In the genomic region with DNA sequence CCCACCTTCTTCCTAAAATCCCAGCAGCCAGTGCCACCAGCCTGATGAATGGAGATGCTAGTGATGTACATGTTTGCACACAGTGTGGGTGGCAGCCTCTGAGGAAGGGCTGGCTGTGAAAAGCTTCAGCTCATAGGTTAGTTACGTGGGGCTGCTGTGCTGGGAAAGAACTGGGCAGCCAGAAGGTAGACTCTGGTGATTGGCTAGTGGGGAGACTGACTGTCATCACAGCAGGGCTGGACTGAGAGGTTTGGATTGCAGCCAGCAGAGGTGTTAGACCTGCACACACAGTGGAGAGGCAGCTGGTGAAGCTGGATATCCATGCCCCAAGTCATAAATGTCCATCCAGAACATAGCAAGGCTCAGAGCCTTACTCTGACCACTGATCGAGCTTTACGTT, we compare ENCODE assay signal across 12 mouse cellular contexts. TPM values are rescaled to one million over a fixed set of nuclear protein-coding genes. Genes with fewer than 3 reads are reported as not detected.
DNase-seq lines count a peak whose midpoint lies in the region; ATAC-seq and TF ChIP-seq lines count a peak whose summit lies in the region.
"Had no signal": no experiment of that assay in that cellular context is flagged by ENCODE, and none has a peak within 500 bp of the region (broad histone marks: within the 10 kb centered on the region; RNA-seq: fewer than 3 reads in every experiment).

No protein-coding gene starts in this region.

- TF ChIP-seq EP300 in stomach, postnatal 0 days (optimal IDR thresholded peaks at IDR 0.05): no peak

- DNase-seq in stomach, postnatal 0 days (ENCODE audit: low spot score): peak; percentile 46
- no peak for DNase-seq in embryo, embryonic 11 days
- DNase-seq: cerebellum, postnatal 36 days; gastrocnemius, postnatal 14 days; thymus, postnatal 4 days had no signal

- H3K4me3 ChIP-seq in intestine, embryonic 16.5 days (ENCODE audit: low read length): no peak overlapping the region
- no peak overlapping the region for H3K4me3 ChIP-seq in intestine, postnatal 0 days (ENCODE audit: low read depth, low read length)
- no peak overlapping the region for H3K4me3 ChIP-seq in midbrain, embryonic 13.5 days (replicated peaks)
- no peak overlapping the region for H3K4me3 ChIP-seq in midbrain, embryonic 16.5 days (ENCODE audit: low read depth, low read length)
- no peak overlapping the region for H3K4me3 ChIP-seq in heart, embryonic 16.5 days (ENCODE audit: low read length)
- H3K4me3 ChIP-seq in stomach, postnatal 0 days (ENCODE audit: low read depth, low read length): no peak overlapping the region
- H3K4me3 ChIP-seq: erythroblast, embryonic 14.5 days had no signal

- H3K27ac ChIP-seq in intestine, embryonic 16.5 days (ENCODE audit: low read length): no peak overlapping the region
- H3K27ac ChIP-seq in intestine, postnatal 0 days (ENCODE audit: low read depth, low read length): no peak overlapping the region
- peak overlapping the region; percentile 1; the same call in 1 of the 2 replicates for H3K27ac ChIP-seq in midbrain, embryonic 13.5 days
- H3K27ac ChIP-seq in midbrain, embryonic 16.5 days (ENCODE audit: low read length): no peak overlapping the region
- H3K27ac ChIP-seq in heart, embryonic 16.5 days (ENCODE audit: low read length): peak overlapping the region; percentile 21
- H3K27ac ChIP-seq in stomach, postnatal 0 days (replicated peaks): no peak overlapping the region
- H3K27ac ChIP-seq: macrophage had no signal

- no peak for TF ChIP-seq CTCF in intestine, postnatal 0 days (IDR thresholded peaks at IDR 0.05; ENCODE audit: low read depth)
- TF ChIP-seq CTCF in stomach, postnatal 0 days (IDR thresholded peaks at IDR 0.05; ENCODE audit: low read depth): no peak

- 66% methylated on average over 3 of the region's 3 CpGs for WGBS in intestine, embryonic 16.5 days
- 67% methylated on average over 3 of the region's 3 CpGs for WGBS in intestine, postnatal 0 days
- 83% methylated on average over 3 of the region's 3 CpGs for WGBS in midbrain, embryonic 13.5 days
- 79% methylated on average over 3 of the region's 3 CpGs for WGBS in midbrain, embryonic 16.5 days
- WGBS in heart, embryonic 16.5 days: 39% methylated on average over 3 of the region's 3 CpGs
- WGBS in stomach, postnatal 0 days: 70% methylated on average over 3 of the region's 3 CpGs

- no peaks in the 10 kb centered on the region for H3K27me3 ChIP-seq in intestine, embryonic 16.5 days (replicated peaks; ENCODE audit: control insufficient read depth, insufficient read depth, low read length)
- H3K27me3 ChIP-seq in intestine, postnatal 0 days (replicated peaks; ENCODE audit: control insufficient read depth, insufficient read depth, low read length): no peaks in the 10 kb centered on the region
- H3K27me3 ChIP-seq in midbrain, embryonic 13.5 days: no peaks in the 10 kb centered on the region
- no peaks in the 10 kb centered on the region for H3K27me3 ChIP-seq in midbrain, embryonic 16.5 days (ENCODE audit: control insufficient read depth, insufficient read depth, low read depth, low read length)
- no peaks in the 10 kb centered on the region for H3K27me3 ChIP-seq in heart, embryonic 16.5 days (ENCODE audit: control insufficient read depth, insufficient read depth, low read length)
- no peaks in the 10 kb centered on the region for H3K27me3 ChIP-seq in stomach, postnatal 0 days (ENCODE audit: control insufficient read depth, insufficient read depth, low read length)

- H3K9ac ChIP-seq in intestine, embryonic 16.5 days (ENCODE audit: low read depth, low read length): no peak overlapping the region
- H3K9ac ChIP-seq in intestine, postnatal 0 days (ENCODE audit: low read depth, low read length): no peak overlapping the region
- H3K9ac ChIP-seq in midbrain, embryonic 13.5 days (replicated peaks): no peak overlapping the region
- no peak overlapping the region for H3K9ac ChIP-seq in midbrain, embryonic 16.5 days (ENCODE audit: low read depth, low read length)
- no peak overlapping the region; the same call in 1 of the 2 replicates for H3K9ac ChIP-seq in heart, embryonic 16.5 days (ENCODE audit: low read length)
- no peak overlapping the region for H3K9ac ChIP-seq in stomach, postnatal 0 days (ENCODE audit: low read length)

- no peak overlapping the region for H3K4me2 ChIP-seq in intestine, embryonic 16.5 days (ENCODE audit: low read depth, low read length)
- H3K4me2 ChIP-seq in intestine, postnatal 0 days (replicated peaks; ENCODE audit: low read depth): no peak overlapping the region
- H3K4me2 ChIP-seq in midbrain, embryonic 13.5 days (replicated peaks): no peak overlapping the region
- H3K4me2 ChIP-seq in midbrain, embryonic 16.5 days (ENCODE audit: low read length): no peak overlapping the region
- peak overlapping the region; percentile 41 for H3K4me2 ChIP-seq in heart, embryonic 16.5 days (ENCODE audit: low read depth, low read length)
- H3K4me2 ChIP-seq in stomach, postnatal 0 days (replicated peaks; ENCODE audit: low read depth): no peak overlapping the region

- H3K4me1 ChIP-seq in intestine, embryonic 16.5 days (ENCODE audit: control insufficient read depth, insufficient read depth, low read length): peaks cover 7% of the 10 kb centered on the region; the same call in 1 of the 2 replicates
- H3K4me1 ChIP-seq in intestine, postnatal 0 days (replicated peaks; ENCODE audit: control insufficient read depth, insufficient read depth, low read length): no peaks in the 10 kb centered on the region
- H3K4me1 ChIP-seq in midbrain, embryonic 13.5 days (replicated peaks): peaks cover 33% of the 10 kb centered on the region
- peaks cover 5% of the 10 kb centered on the region; the same call in 1 of the 2 replicates for H3K4me1 ChIP-seq in midbrain, embryonic 16.5 days (ENCODE audit: control insufficient read depth, insufficient read depth, low read length)
- peaks cover 39% of the 10 kb centered on the region for H3K4me1 ChIP-seq in heart, embryonic 16.5 days (ENCODE audit: control insufficient read depth, insufficient read depth, low read length)
- H3K4me1 ChIP-seq in stomach, postnatal 0 days (replicated peaks; ENCODE audit: control insufficient read depth, insufficient read depth): no peaks in the 10 kb centered on the region

- ATAC-seq in intestine, embryonic 16.5 days: peak; percentile 40; the same call in 1 of the 2 replicates
- ATAC-seq in intestine, postnatal 0 days: no peak
- no peak for ATAC-seq in midbrain, embryonic 13.5 days
- no peak for ATAC-seq in midbrain, embryonic 16.5 days
- peak; percentile 75 for ATAC-seq in heart, embryonic 16.5 days (replicated peaks; ENCODE audit: extremely low read depth, insufficient read depth, low FRiP score)
- peak; percentile 70 for ATAC-seq in stomach, postnatal 0 days (ENCODE audit: low FRiP score, low TSS enrichment)

- H3K36me3 ChIP-seq in intestine, embryonic 16.5 days (ENCODE audit: control insufficient read depth, insufficient read depth, low read length): no peaks in the 10 kb centered on the region
- H3K36me3 ChIP-seq in intestine, postnatal 0 days (ENCODE audit: control insufficient read depth, insufficient read depth): no peaks in the 10 kb centered on the region
- H3K36me3 ChIP-seq in midbrain, embryonic 13.5 days: no peaks in the 10 kb centered on the region; the same call in 1 of the 2 replicates
- no peaks in the 10 kb centered on the region for H3K36me3 ChIP-seq in midbrain, embryonic 16.5 days (ENCODE audit: control insufficient read depth, insufficient read depth, low read length)
- no peaks in the 10 kb centered on the region for H3K36me3 ChIP-seq in heart, embryonic 16.5 days (ENCODE audit: control insufficient read depth, insufficient read depth)
- H3K36me3 ChIP-seq in stomach, postnatal 0 days (ENCODE audit: control insufficient read depth, insufficient read depth, low read length): no peaks in the 10 kb centered on the region

- H3K9me3 ChIP-seq in intestine, embryonic 16.5 days (ENCODE audit: control insufficient read depth, low read length): no peaks in the 10 kb centered on the region
- no peaks in the 10 kb centered on the region for H3K9me3 ChIP-seq in intestine, postnatal 0 days (ENCODE audit: control insufficient read depth)
- H3K9me3 ChIP-seq in midbrain, embryonic 13.5 days: no peaks in the 10 kb centered on the region
- no peaks in the 10 kb centered on the region for H3K9me3 ChIP-seq in midbrain, embryonic 16.5 days (replicated peaks; ENCODE audit: control insufficient read depth, low read length, poor library complexity, severe bottlenecking)
- H3K9me3 ChIP-seq in heart, embryonic 16.5 days (replicated peaks; ENCODE audit: control insufficient read depth, low read length): no peaks in the 10 kb centered on the region
- no peaks in the 10 kb centered on the region for H3K9me3 ChIP-seq in stomach, postnatal 0 days (ENCODE audit: control insufficient read depth, low read length)

RNA-seq across cellular contexts. Expression of a gene that starts 27.1 kb away (rescaled TPM):
- polyA plus RNA-seq in intestine, embryonic 16.5 days (2015; fragmentation: Nextera tagmentation; extraction: Ambion mirVana): 7.9 and 8.1 TPM in 2 replicates
- 6.1 and 6.3 TPM in 2 replicates for polyA plus RNA-seq in intestine, postnatal 0 days (2015; fragmentation: Nextera tagmentation; extraction: Ambion mirVana)
- polyA plus RNA-seq in midbrain, embryonic 13.5 days (2015; fragmentation: Nextera tagmentation; extraction: Ambion mirVana): 16.7 and 19.8 TPM in 2 replicates
- polyA plus RNA-seq in midbrain, embryonic 16.5 days (2015; fragmentation: Nextera tagmentation; extraction: Ambion mirVana): 18.1 and 18.7 TPM in 2 replicates
- 11.3 and 12.9 TPM in 2 replicates for polyA plus RNA-seq in heart, embryonic 16.5 days (2015; fragmentation: Nextera tagmentation; extraction: Ambion mirVana)
- polyA plus RNA-seq in stomach, postnatal 0 days (2015; fragmentation: Nextera tagmentation; extraction: Ambion mirVana): 7.2 and 7.6 TPM in 2 replicates

Comparison
In these comparisons a context has a peak if more than half of its experiments do, and no peak if none do; other contexts are left out.
1. ATAC-seq: peak in intestine, embryonic 16.5 days (single experiment), heart, embryonic 16.5 days (single experiment) and stomach, postnatal 0 days (single experiment); none in intestine, postnatal 0 days (single experiment), midbrain, embryonic 13.5 days (single experiment) and midbrain, embryonic 16.5 days (single experiment).
2. H3K27ac ChIP-seq: peak in midbrain, embryonic 13.5 days (single experiment) and heart, embryonic 16.5 days (single experiment); none in intestine, embryonic 16.5 days (single experiment), intestine, postnatal 0 days (single experiment), midbrain, embryonic 16.5 days (single experiment) and stomach, postnatal 0 days (single experiment).